Mouse (Mus musculus) lung, embryonic 16.5 days (tissue): ENCODE measurements around the gene A630095N17Rik. TPM values are rescaled to one million over a fixed set of nuclear protein-coding genes. Genes with fewer than 3 reads are reported as not detected.

Experiments
- microRNA-seq: library from miRNA; unstranded; fragments of <30 nt; microRNA quantifications from one replicate; pipeline ENCODE4, GENCODE M21; 2016
- polyA plus RNA-seq: library from polyadenylated mRNA; unstranded; fragments of >200 nt; fragmentation: Nextera tagmentation; extraction: Ambion mirVana; gene quantifications from 2 replicates; pipeline ENCODE4 v1.2.1, GENCODE M21; 2015

A630095N17Rik gene
- polyA plus RNA-seq, 1 experiment from 2014 or later: not detected

Small RNA genes lying within 50 kb of the gene (microRNA-seq; reads per million reads assigned to microRNA genes)
- not detected for gene Gm27943

Other genes with a start within 250 kb of the A630095N17Rik start
- 10.4 and 10.5 TPM in 2 replicates for gene Nhej1, start 106.9 kb downstream of the A630095N17Rik start, polyA plus RNA-seq
- 0.33 and 0.36 TPM in 2 replicates for gene Slc23a3, start 98.2 kb downstream of the A630095N17Rik start, polyA plus RNA-seq
- gene Cnppd1, start 89.4 kb downstream of the A630095N17Rik start, polyA plus RNA-seq: 44.8 and 50.1 TPM in 2 replicates
- 44.5 and 46.9 TPM in 2 replicates for gene Retreg2, start 89.3 kb downstream of the A630095N17Rik start, polyA plus RNA-seq
- gene Zfand2b, start 63.5 kb downstream of the A630095N17Rik start, polyA plus RNA-seq: 42.9 and 46.1 TPM in 2 replicates
- gene Abcb6, start 51.7 kb downstream of the A630095N17Rik start, polyA plus RNA-seq: 16.3 and 18.8 TPM in 2 replicates
- 23.4 and 24.6 TPM in 2 replicates for gene Ankzf1, start 40.0 kb downstream of the A630095N17Rik start, polyA plus RNA-seq
- gene Atg9a, start 39.9 kb downstream of the A630095N17Rik start, polyA plus RNA-seq: 26.4 and 29.1 TPM in 2 replicates
- 19.6 and 21.6 TPM in 2 replicates for gene Glb1l, start 21.3 kb downstream of the A630095N17Rik start, polyA plus RNA-seq
- gene Stk16, start 21.3 kb downstream of the A630095N17Rik start, polyA plus RNA-seq: 122 and 127 TPM in 2 replicates
- 51.5 and 58.8 TPM in 2 replicates for gene Tuba4a, start 12.2 kb downstream of the A630095N17Rik start, polyA plus RNA-seq
- gene Dnajb2, start 4.3 kb upstream of the A630095N17Rik start, polyA plus RNA-seq: 27.6 and 32.7 TPM in 2 replicates
- gene Ptprn, start 32.4 kb upstream of the A630095N17Rik start, polyA plus RNA-seq: 0.63 and 0.78 TPM in 2 replicates
- 1.6 and 2.1 TPM in 2 replicates for gene Resp18, start 46.3 kb upstream of the A630095N17Rik start, polyA plus RNA-seq
- gene Dnpep, start 85.9 kb upstream of the A630095N17Rik start, polyA plus RNA-seq: 118 and 122 TPM in 2 replicates
- gene Des, start 128.2 kb upstream of the A630095N17Rik start, polyA plus RNA-seq: 57.1 and 64.0 TPM in 2 replicates
- gene Speg, start 143.2 kb upstream of the A630095N17Rik start, polyA plus RNA-seq: 38.5 and 38.9 TPM in 2 replicates
- 80.5 and 92.4 TPM in 2 replicates for gene Gmppa, start 203.8 kb upstream of the A630095N17Rik start, polyA plus RNA-seq
- gene Asic4, start 218.3 kb upstream of the A630095N17Rik start, polyA plus RNA-seq: 0.05 and 0.11 TPM in 2 replicates
- gene Chpf, start 247.2 kb upstream of the A630095N17Rik start, polyA plus RNA-seq: 22.9 and 25.2 TPM in 2 replicates
- 0.65 and 1.3 TPM in 2 replicates for gene Tmem198, start 247.4 kb upstream of the A630095N17Rik start, polyA plus RNA-seq